Mouse (Mus musculus): ENCODE measurements around the gene Slc16a10. TPM values are rescaled to one million over a fixed set of nuclear protein-coding genes. Genes with fewer than 3 reads are reported as not detected.
"Not testable (repeated sequence)": the region's sequence is repeated elsewhere in the genome, so short reads cannot be mapped to it uniquely, and the experiment has no call there.

The Slc16a10 gene
- total RNA-seq, 2 experiments from 2014 or later = 24.4 to 40.8 TPM

- ATAC-seq (replicated peaks; ENCODE audit: poor library complexity) = no peak
Observed at GRCm38 (mm10) chr10:40036686-40037560, 105.1 kb downstream of the Slc16a10 start.

DNA sequence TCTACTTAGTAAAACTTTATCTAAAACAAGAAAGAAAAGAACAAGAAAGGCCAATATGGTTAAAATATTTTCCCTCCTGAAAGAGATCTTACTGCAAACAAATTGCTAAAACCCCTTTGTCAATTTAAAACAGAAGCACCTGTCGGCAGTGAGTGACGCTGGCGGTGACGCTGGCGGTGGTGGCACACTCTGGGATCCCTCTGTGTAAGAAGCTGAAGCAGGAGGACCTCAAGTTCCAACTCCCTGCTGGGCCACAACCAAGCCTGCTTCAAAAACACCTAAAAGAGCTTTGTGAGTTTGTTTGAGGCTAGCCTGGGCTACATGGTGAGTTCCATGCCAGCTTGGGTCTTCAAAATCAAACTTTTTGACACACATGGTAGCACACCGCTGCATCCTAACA is 107.1 kb downstream of the Slc16a10 start:
- ATAC-seq (replicated peaks; ENCODE audit: poor library complexity) = no peak

DNA sequence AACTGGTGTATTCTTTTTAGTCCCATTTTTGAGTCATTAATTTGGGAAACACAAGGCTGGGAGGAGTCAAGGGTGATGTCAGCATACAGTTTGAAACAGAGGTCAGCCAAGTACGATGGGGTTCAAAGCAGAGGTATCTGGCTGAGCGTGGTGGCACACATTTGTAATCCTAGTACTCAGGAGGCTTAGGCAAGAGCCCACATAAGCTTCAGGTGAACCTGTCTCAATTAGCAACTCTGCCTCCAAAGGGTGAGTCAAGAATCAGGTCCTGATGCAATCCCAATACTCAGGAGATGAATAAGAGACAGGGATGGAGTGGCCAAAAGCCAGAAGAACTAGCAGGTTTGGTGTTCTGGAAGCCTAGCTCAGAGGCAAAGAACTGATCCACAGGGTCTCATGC is 109.2 kb downstream of the Slc16a10 start:
- no peak for ATAC-seq (replicated peaks; ENCODE audit: poor library complexity)

DNA sequence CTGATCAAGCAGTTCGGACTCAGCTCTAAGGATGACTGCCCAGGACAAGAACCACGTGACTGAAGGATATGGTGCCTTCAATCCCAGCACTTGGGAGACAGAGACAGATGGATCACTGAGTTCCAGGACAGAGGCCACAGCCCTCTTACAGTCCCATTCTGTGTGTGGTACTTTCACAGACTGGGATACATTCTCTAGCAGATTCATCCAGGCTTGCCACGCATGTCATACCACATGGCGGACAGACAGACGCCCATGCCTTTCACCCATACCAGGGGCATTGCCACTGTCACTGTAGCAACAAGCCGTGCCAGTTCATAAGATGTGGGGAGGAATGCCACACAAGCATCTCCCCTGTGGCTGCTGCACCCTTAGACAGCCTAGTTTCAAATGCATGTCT is 111.3 kb downstream of the Slc16a10 start:
- ATAC-seq (replicated peaks; ENCODE audit: poor library complexity) = no peak

DNA sequence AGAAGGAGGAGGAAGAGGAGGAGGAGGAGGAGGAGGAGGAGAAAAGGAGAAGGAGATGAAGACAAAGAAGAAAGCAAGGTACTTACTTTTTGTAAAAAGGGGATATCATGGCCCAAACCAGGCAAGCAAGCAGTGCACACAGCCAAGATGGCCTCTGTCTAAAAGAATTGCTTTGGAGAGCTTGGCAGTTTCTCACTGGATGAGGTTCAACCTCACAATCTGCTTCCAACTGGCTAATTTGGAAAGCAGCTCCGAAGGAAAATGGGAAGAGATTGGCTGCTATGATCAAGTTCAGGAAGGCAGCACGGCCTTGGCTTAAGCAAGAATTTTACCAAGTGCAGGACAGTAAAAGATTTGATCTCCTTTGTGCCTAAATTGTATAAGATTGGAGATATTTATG is 112.4 kb downstream of the Slc16a10 start:
- ATAC-seq (replicated peaks; ENCODE audit: poor library complexity) = no peak

- no peak for ATAC-seq (replicated peaks; ENCODE audit: poor library complexity)
Observed at GRCm38 (mm10) chr10:40028091-40028490, 114.0 kb downstream of the Slc16a10 start.

DNA sequence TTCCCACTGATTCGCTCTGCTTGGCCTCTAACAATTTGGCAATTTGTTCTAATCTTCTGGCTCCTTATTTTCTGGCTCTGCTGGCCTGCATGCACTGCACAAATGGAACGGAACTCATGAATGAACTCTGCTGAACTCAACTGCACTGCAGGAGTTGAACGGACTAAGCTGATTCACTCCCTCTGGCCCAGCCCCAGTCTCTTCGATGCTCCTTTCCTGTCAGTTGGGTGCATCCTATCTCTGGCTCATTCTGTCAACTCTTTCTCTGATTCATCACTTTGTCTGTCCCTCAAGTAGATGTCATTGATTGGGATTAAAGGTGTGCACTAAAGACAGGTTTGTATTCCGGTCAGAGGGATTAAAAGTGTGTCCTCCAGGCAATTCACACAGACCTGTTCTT is 115.5 kb downstream of the Slc16a10 start:
- no peak for ATAC-seq (replicated peaks; ENCODE audit: poor library complexity)

GRCm38 (mm10) chr10:40025560-40025959 is 116.5 kb downstream of the Slc16a10 start:
- no peak for ATAC-seq (replicated peaks; ENCODE audit: poor library complexity)

DNA sequence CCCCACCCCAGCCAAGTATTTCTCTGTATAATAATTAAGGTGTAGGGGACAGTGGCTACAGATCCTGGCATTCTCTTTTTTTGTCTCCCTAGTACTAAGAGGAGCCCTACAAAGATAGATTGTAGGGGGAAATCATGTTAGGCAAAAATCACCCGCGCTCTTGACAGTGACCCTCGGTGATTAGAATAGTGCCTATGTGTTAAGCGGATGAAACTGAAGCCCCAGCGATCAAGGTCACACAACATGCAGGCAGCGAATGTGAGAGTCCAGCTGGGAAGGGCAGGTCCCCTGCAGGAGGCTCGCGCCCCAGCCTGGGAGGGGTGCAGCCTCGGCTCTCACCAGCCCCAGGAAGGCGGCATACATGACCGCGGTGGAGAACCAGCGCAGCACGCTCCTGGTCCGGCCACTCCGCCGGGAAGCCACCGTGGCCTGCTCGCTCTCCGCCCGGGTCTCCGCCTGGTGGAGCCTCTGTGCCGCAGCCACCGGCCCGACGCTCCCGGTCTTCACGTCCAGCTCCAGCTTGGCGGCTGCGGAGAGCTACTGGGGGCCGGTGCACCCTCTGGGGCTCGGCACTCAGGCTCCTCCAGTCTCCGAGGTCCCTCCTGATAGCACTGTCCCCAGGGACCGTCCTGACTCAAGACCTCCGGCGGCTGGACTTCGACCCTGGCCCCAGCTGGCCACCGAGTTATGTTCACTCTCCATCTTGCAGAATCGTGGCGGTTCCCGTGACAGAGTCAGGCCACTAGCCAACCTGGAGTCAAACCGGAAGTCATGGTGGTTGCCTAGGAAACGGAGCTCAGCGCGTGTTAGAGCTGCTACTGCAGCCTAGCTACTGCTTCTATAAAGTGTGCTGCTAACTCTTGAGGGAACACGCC is 117.3 kb downstream of the Slc16a10 start, which contains the start of gene Mfsd4b1:
Mfsd4b1 (minus strand) TSS at position 715 of the 875 bp plus-strand sequence.
- peak; percentile 91 for ATAC-seq (replicated peaks; ENCODE audit: poor library complexity)

DNA sequence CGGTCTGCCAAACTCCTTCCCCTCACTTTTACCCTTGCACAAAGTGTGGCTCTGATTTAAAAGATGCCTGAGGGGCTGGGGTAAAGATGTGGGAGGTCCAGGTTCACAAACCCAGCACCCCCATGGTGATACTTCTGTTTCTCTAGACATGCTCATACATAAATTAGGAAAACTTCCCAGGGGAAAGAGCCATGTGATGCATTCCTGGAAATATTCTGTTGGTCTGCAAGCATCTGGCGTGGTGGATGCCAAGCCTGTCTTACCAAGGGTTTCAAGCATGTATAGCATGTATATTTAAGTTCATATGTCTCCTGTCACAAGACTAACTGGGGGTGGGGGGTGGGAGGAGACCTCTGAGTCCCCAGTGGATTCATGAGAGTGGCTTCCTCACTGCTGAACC is 121.7 kb downstream of the Slc16a10 start:
- ATAC-seq (replicated peaks; ENCODE audit: poor library complexity) = no peak

- ATAC-seq (replicated peaks; ENCODE audit: poor library complexity) = no peak
Observed at GRCm38 (mm10) chr10:40019492-40019891, 122.6 kb downstream of the Slc16a10 start.

DNA sequence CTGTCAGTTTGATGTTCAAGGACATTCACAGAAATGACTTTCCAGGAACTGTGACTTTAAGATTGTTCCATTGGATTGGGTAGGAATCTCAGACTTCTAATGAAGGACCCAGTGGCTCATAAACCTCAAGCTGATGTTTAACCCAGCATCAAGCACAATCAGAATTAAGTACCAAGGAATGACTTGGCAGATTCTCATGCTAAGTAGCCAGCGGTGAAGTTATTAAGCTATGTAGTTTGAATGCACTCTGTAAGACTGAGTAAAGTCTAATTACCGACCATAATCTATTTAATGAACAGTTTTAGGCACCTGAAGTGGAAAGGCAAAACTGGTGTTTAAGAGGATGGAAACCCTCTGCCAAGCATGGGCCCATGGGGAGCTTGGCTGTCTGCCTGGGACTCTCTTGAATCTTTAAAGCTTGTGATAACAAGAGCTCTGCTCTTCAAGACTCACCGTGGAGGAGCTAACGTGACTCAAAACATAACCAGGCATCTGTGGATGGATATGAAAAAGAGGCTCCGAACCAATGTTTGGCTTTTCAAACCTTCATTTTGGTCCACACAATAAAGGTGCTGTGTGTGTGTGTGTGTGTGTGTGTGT is 123.7 kb downstream of the Slc16a10 start:
- no peak for ATAC-seq (replicated peaks; ENCODE audit: poor library complexity)

DNA sequence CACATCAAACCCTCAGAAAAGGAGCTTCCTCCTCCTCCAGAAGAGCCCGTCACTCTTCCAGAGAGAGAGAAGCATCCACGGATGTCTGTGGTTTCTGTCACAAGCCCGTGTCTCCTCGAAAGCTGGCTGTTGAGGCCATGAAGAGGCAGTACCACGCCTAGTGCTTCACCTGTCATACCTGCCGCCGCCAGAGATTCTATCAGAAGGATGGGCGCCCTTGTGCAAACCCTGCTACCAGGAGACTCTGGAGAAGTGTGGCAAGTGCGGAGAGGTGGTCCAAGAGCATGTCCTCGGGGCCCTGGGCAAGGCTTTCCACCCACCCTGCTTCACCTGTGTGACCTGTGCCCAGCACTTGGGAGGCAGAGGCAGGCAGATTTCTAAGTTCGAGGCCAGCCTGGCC is 132.5 kb downstream of the Slc16a10 start:
- ATAC-seq (replicated peaks; ENCODE audit: poor library complexity) = no peak

DNA sequence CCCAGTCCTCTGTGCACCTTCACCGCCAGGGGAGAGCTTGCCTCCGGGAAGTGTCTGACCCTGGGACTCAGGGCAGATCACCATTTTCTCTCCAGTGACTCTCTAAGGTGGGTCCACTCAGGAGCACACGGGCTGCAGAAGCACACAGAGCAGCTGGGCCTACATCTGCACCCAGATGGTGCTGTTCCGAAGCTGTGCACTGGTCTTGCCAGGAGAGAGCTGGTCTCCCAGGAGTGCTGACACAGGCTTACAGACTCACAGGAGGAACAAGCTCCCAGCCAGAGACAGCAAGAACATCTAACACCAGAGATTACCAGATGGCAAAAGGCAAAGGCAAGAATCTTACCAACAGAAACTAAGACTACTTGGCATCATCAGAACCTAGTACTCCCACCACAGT is 133.2 kb downstream of the Slc16a10 start:
- not testable (repeated sequence) for ATAC-seq (replicated peaks; ENCODE audit: poor library complexity)

- no peak for ATAC-seq (replicated peaks; ENCODE audit: poor library complexity)
Observed at GRCm38 (mm10) chr10:40007953-40008352, 134.1 kb downstream of the Slc16a10 start.

DNA sequence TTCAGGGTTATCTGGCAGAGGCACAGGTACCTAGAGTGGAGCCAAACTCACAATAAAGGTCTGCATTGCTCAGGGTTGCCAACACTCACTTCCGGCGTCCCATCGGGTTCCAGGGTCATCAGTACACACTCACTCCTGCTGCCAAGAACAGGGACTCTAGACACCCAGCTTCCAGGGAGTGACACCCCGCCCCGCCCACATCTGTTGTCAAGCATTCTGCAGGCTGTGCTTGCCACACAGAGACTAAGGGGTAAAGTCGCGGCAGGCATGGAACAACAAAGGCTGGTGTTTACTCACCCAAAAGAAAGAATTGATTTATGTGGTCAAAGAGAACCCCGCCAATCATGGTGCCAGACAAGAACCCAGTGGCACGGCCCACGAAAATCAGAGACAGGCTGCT is 135.1 kb downstream of the Slc16a10 start:
- no peak for ATAC-seq (replicated peaks; ENCODE audit: poor library complexity)

DNA sequence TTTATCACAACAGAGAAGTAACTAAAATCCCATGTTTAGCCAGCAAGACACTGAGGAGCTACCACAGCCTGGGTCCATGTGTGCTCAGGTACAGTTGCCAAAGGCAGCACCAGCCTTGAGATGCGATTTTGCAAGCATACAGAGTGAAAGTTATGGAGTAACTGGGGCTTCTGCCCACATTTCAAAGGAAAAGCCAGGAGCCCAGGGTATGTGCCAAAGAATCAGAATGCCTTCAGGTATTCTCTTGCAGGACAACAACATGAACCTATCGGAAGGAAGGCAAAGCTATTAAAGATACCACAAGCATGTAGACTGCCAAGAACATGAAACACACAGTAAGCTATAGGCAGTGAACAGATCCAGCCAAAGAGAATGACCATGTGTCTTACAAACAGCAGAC is 141.3 kb downstream of the Slc16a10 start:
- ATAC-seq (replicated peaks; ENCODE audit: poor library complexity) = no peak

- ATAC-seq (replicated peaks; ENCODE audit: poor library complexity) = peak; percentile 93
Observed at GRCm38 (mm10) chr10:39991155-39991554, 150.9 kb downstream of the Slc16a10 start.

- ATAC-seq (replicated peaks; ENCODE audit: poor library complexity) = no peak
Observed at GRCm38 (mm10) chr10:39986466-39986865, 155.6 kb downstream of the Slc16a10 start, which contains the start of gene Mfsd4b5. TSS of gene Mfsd4b5 (minus strand) at chr10:39986646.

Data from megakaryocyte progenitor cell, adult 5-6 weeks (primary cell).